Mouse (Mus musculus) activated CD4-positive, CD25-positive, alpha-beta regulatory T cell, adult 4 months (primary cell): Measurements from ENCODE around the gene Rab3b. TPM values are rescaled to one million over a fixed set of nuclear protein-coding genes. Genes with fewer than 3 reads are reported as not detected.

Experiments
- ATAC-seq: one replicate; pipeline ENCODE4 v1.8.0; 2017
- polyA plus RNA-seq, 2 experiments: library from polyadenylated mRNA; unstranded; fragments of 100-300 nt; shearing (Covaris generic); gene quantifications; one replicate each; pipeline ENCODE4 v1.2.1; 2017

Gene Rab3b
- not detected for polyA plus RNA-seq

DNA sequence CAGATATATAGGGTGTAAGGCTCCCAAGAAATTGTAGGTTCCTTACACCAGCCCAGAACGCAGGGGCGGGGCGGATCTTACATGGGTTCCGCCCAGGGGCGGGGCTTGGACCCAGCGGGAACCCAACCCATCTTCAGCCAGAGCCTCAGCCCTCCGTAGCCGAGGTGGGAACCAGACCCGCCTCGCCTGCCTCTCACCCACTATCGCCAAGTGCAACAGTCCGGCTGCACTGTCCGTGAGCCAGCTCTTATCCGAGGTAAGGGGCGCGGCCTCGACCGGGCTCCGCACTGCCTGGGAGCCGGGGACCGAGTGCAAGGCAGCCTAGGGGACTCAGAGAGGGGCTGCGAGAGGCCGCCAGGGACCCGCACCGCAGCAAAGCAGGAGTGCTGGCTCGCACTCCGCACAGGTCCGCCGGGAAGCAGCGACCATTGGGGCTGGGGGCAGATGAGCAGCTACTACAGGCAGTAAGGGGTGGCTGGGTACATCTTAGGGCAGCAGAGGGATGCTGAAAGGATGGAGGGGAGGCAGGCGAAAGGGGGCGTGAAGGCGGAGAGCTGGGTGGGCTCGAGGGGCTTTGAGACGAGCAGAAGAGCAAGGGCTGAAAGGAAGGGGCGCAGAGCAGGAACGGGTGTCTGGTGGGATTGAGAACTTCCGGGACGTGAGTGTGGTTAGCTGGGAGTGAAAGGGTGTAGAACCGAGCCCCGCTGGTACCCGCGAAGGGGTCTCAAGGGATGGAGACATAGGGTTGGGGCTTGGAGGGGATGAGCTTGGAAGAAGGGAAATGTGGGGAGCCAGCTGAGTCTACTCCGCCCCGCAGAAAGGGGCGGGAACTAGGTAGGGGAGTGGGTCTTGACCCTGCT, at the start of gene Rab3b:
TSS of gene Rab3b (plus strand) at position 101 of the 860 bp plus-strand sequence.
- ATAC-seq: peak; percentile 75

DNA sequence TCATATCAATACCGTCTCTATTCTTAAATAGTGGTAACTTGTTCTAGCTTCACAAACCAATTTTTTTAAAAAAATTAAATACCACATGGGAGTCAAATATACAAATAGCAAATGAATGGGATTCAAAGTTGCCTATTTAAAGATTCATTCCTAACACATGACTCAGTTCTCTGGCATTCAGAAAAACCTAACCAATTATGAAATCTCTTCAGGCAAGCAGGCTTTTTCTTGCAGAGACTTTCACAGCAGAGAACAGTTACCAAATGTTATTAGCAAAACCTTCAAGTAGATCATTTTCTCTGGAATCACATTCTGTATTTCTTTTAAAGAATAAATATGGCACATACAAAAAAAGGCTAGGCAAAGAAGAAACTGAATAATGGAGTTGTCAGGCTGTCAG, 48.2 kb upstream of the Rab3b start:
- no peak for ATAC-seq

DNA sequence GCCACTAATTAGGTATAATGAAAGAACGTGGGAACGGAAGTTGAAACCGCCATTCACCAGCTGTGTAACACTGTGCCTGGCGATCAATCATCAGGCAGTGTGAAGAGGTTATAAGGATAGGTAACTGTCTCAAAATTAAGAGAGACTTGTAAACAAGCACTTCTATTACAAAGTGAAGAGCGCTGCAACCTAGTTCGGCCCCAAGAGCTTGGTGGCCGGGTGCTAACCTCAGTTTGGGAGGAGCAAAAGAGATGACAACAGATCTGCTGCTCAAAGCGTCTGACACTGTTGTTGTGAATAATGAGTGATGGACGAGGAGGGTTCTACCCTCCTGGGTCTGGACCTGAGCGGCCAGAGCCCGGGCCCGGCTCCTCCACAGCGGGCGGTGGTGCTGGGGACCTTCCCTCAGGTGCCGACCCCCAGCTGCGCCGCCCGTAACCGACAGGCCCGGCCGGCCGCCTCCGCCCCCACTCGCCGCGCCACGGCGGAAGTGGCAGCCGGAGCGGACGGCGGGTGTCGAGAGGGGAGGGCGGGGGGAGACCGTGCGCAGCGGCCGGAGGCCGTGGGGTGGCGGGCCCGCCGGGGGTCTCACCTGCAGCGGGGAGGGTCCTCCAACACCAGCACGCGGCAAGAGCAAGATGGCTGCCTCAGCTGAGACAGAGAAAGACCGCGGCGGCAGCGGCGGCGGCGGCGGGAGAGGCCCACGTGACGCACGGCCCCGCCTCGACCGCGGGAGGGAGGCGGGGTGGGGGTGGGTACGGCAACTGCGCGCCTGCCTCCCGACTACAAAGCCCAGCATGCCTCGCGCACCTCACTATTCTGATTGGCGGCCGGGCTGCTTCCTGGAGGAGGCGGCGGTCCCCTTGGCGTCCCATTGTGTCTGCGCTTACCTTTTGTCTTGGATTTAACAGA, 45.7 kb upstream of the Rab3b start, which contains the start of gene Btf3l4:
TSS of gene Btf3l4 (minus strand) at position 699 of the 912 bp plus-strand sequence.
- ATAC-seq: peak; percentile 82

DNA sequence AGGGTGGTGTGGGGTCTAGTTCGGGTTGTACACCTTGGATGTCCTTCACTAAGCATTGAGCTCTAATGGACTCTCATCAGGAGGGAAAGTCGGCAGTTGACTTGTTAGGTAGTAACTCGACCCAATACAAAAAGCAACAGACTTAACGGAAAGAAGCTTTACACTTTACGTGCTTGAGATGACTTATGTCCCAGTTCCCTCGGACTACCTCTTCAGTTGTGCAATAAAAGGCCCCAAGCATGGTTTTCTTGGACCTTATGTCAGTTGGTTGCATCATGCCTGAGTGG, 45.1 kb upstream of the Rab3b start:
- peak; percentile 3 for ATAC-seq

DNA sequence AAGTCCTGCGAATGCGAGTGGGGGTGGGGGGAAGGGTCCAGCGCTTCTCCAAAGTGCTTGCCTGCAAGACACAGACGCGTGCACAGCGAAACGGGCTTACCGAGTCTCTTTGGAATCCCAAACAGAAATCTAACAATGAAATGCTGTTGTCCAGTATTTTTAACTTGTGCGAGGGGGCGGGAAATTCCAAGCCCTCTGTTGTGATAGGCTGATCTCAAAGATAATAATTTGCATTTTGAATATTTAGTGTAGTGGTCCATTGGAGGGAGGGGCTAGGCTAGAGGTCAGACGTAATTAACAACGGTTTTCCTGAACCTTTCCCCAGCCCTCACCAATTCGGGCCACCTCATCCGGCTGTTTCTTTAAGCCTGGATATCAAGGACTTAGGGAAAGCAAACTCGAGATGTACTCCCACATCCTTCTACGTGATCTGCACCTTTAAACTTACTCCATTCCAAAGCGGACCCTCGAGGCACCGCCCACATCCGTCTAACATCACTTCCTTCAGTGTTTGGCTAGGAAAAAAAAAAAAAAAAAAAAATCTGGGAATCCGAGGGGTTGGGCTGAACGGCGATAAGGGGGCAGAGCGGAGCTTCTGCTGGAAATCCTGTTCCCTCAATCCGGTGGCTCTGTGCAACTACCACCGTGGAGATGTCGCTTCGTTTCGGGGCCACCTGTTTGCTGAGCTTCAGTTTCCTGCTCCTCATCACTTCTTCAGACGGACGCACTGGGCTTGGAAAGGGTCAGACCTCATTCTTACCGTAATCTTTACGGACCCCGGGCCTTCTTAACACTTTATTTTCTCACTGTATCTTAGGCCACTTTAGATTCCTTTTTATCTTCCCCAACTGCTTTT, 44.5 kb upstream of the Rab3b start, which contains the start of gene Txndc12:
TSS of gene Txndc12 (plus strand) at position 487 of the 856 bp plus-strand sequence.
- peak; percentile 51 for ATAC-seq

DNA sequence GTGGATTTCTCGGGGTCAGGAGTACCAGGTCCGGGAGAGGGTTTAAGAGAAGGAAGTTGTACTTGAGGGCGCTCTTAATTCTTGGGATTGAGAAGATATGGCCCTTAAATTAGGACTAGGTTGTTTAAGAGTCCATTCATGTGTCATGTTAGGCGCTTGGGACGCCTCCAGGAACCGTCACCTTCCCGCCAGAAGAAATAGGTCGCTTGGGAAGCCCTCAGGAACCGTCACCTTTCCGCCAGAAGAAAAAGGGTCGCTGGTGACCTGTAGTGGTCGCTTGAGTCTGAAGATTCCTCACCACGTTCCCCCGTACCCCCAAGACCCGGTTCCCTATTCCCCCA, 43.9 kb upstream of the Rab3b start:
- ATAC-seq: no peak

DNA sequence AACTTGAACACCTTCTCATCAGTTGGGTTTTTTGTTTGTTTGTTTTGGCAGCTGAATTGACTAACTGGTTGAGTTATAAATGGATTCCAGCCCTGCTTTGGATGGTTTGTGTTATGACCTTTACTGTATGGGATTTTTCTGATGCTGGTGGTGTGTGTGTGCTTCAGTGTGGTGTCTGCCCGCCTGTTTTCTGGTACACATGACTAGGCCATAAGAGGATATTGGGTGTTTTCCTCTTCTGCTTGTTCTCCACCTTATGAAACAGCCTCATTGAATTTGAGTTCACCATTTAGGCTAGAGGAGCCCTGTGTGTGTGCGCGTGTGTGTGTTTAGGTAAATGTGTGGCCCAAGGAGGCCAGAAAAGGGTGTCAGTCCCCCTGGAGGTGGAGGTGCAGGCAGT, 43.4 kb upstream of the Rab3b start:
- ATAC-seq: no peak

DNA sequence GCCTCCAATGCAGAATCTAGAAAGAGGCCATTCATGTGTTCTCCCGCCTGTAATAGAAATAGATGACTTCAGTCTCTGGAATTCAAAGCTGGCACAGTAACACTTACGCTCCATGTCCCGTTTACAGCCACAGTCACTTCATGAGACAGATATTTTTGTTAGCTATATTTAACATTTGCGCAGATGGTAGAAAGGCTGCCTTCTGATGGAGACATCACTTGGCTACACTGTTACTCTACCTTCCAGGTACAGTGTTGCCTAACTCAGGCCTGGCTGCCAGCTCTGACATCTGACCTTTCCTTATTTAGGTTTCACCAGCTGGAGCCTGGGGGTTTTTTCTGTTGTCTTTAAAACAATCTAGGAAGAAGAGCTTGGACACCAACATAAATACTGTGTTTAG, 40.8 kb upstream of the Rab3b start:
- no peak for ATAC-seq

DNA sequence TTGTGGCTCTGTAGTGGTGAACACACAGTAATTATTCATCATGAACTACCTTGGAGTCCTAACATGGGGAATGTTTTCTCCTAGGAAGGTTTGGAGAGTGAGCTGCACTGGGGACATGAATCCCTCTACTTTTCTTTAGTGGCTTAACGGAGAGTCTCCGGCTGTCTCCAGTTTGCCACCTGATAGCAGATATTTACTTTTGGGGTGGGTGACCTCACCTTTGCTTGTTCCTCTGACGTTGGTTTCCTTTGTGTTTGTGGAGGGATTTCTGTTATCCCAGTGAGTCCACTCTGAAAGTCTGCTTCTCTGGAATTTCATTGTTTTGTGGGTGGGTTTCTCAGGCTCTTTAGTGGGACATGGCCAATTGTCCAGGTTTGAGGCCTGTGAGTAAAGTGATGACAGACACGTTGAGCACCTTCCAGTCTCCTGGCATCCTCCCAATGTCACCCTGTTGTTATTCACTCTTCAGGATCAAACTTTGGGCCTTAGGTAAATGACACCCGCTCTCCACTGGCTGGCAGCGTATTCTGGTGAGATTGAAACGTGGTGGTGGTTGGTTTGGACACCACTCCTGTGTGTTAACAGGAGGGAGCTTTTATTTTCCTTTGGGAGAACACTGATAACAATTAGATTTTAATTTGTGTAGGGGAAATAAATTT, 36.8 kb upstream of the Rab3b start:
- ATAC-seq: no peak

DNA sequence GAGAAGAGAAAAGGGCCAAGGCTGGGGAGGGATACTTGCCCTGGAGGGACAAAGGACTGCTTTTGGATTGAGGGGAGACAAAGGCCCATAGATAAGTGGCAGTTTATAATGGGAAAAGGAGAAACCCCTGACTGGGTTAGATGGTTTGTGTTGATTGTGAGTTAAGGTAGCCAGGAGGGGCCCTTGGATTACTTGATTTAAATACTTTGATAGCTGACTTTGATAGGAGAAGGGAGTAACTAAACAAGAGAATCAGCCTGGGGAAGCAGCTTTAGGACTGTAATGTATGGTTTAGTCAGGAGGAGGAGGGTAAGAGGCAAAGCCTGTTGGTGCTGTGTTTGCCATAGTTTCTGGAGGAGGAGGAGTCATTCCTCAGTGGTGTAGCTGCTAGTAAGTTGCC, 35.5 kb upstream of the Rab3b start:
- no peak for ATAC-seq

DNA sequence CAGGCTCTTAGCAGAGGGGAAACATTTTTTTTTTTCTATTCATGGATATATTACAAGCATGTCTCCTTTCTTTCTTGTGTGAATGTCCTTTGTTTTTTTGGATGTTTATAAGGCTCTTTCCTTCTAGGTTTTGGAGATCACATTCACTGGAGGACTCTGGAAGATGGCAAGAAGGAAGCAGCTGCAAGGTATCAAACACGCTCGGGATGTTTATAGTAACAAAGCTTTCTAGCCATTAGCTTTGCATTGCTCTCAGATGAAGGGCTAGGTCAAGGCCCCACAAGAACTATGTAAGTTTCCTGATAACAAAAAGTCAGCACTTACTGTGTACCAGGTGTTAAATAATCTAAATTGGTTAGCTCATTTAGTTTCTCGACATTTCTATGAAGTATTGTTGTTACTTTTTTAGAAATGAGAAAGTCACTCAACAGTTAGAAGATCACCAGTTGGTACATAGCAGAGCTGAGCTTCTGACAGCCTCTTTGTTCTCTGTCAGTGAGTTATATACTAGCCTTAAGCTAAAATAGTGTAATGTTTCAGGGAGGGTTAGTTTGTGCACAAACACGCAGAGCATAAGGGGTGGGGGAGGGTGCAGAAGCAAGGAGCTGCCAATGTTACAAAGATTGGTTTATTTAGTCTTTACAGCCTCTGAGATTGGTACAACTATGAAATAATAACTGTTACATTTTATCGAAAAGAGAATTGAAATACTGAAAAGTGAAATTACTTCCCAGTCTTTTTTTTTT, 32.9 kb upstream of the Rab3b start:
- ATAC-seq: no peak

DNA sequence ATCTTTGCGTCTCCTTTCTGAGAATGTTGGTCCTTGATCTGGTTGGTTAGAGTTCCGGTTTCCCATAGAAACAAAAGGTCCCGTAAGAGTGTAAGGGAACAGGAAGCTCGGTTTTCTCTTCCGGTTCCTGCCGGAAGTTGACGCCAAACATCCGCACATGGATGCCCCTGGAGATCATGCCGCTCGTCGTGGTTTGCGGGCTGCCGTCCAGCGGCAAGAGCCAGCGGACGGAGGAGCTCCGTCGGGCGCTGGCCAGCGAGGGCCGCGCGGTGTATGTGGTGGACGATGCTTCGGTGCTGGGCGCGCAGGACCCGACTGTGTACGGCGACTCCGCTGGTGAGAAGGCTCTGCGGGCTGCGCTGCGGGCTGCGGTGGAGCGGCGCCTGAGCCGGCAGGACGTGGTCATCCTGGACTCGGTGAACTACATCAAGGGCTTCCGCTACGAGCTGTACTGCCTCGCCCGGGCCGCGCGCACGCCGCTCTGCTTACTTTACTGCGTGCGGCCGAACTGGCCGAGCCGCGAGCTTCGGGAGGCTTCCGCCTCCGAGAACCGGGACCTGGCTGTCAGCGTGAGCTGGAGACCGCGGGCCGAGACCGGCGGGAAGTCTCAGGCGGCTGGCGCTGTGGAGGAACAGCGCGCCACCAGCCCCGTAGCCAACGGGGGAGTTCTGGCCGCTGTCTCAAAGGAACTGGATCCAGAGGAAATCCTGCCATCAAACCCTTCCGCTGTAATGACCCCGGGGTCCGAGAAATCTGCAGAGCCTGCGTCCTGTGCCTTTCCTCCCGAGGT, 31.0 kb upstream of the Rab3b start, which contains the start of gene Kti12:
TSS of gene Kti12 (plus strand) at position 71 of the 790 bp plus-strand sequence.
- peak; percentile 87 for ATAC-seq

DNA sequence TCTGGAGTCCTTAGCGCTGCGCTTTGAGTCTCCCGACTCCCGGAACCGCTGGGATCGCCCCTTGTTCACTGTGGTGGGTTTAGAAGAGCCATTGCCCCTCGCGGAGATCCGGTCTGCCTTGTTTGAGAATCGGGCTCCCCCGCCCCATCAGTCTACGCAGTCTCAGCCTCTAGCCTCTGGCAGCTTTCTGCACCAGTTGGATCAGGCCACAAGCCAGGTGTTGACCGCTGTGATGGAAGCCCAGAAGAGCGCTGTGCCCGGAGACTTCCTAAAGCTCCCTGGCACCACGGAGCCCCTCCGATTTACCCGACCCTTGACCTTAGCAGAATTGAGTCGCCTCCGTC, 30.4 kb upstream of the Rab3b start, which contains the start of gene A730015C16Rik:
TSS of gene A730015C16Rik (minus strand) at position 115 of the 344 bp plus-strand sequence.
- peak; percentile 2 for ATAC-seq

DNA sequence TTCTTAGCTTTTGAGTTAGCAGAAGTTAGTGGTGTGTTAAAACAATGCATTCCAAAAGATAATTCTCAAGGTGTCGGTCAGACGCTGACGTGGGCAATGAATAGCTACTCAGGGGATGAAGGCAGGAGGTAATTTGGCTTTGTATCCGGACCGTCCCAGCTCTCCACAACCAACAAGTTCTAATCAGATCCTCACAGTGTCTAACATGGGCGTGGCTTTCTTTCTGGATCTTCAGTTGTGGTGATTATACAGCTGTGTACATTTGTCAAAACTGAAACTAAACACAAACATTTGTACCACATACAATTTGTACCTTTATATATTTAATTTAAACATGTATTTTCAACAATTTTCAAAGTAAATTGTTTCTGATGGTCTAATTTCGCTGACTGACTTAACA, 12.1 kb upstream of the Rab3b start:
- no peak for ATAC-seq

DNA sequence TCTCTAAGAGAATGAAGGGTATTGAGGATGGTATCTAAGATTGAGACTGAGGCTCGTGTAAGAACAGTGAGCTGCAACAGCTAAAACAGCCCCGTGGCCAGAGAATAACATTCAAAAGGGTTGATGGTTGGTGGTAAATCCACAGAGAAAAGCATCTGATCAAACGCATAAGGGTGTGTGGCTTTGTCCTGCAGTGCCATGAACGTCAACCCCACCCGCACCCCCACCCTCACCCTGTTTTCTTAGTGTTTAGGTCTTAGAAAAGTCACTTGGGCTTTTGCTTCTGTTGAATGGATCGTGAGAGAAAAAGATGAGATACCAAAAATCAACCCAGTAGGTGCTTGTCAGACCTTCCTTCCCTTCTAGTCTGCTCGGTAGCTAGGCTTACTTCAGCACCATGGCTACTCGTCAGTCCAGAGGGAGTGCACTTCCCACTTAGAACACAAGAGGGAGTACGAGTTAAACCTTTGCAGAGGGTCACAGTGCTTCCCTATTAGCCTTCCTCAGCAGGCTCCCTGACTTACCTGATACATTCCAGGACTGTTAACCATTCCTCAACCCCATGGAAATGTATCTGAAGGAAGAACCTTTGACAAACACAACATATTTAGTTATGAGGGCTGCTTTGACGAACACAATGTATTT, 9.0 kb upstream of the Rab3b start:
- ATAC-seq: peak; percentile 54

DNA sequence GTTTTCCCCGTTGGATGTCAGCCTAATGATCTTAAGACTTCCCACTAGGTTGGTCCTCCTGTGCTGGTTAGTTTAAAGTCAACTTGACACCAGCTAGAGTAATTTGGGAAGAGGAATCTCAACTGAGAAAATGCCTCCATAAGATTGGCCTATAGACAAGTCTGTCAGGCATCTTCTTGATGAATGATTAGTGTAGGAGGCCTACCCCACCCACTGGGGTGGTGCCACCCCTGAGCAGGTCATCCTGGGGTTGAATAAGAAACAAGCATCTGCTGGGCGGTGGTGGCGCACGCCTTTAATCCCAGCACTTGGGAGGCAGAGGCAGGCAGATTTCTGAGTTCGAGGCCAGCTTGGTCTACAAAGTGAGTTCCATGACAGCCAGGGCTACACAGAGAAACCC, 5.1 kb upstream of the Rab3b start:
- ATAC-seq: no peak

DNA sequence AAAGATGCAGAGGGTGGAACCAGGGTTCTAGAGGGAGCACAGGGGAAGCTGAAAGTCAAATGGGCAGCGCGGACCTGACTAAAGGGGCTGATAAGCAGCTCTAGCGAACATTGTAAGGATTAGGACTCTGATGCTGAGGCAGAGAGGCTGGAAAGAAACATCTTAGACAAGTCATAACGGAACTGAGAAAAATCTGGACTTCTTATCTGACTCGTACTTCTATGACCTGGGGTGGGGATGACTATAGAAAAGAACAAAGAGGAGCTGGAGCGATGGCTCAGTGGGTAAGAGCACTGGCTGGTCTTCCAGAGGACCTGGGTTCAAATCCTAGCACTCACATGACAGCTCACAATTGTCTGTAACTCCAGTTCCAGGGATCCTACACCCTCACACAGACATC, 962 bp upstream of the Rab3b start:
- ATAC-seq: no peak

DNA sequence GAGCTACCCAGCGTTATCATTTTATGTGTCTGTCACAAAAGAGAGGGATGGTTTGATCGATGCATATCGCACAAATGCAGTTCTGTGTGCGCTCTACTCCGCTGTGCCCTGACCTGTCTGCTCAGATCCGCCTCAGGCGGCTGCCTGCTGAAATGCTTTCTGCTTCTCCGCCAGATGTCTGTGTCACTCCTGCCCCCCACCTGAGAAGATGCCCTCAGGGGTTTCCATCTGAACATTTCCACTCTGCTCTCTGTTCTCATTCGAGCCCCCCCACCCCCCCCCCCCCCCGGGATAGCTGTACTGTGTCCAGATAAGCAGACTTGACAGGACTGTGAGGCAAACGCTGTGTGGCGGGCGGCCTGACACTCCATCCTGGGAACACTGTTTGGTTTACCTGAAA, 5.0 kb downstream of the Rab3b start:
- ATAC-seq: no peak

DNA sequence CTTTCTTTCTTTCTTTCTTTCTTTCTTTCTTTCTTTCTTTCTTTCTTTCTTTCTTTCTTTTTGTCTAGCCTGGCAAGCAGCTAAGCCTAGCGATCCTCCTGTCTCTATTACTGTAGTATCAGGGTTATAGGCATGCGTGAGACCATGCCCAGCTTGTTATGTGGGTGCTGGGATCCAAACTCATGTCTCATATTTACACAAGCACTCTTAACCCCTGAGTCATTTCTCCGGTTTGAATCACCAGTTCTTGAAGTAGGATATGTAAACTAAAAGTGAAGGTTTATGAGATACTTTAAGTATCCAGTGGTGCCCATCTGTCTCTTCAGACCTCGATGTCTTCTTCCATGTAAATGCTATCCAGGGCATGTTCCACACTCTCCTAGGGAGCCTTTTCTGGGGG, 8.6 kb downstream of the Rab3b start:
- ATAC-seq: no peak

DNA sequence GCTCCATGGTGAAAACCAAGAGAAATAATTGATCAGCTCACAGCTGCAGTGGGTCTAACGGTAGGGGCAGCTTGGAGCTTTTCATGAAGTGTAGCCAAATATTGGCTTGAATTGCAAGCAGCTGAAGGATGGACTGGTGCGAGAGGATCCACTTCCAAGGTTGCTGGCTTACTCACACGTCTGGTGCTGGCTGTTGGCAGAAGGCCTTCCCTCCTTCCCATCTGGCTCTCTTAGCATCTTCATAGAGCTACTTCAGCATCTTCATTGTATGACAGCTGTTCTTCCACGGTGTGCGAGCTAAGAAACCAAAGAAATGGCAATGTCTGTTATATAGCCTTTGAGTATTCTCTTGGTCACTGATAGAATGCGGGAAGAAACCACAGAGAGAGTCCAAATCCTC, 12.0 kb downstream of the Rab3b start:
- no peak for ATAC-seq
